Mouse (Mus musculus): Measurements from ENCODE around the gene Gm49450. TPM values are rescaled to one million over a fixed set of nuclear protein-coding genes. Genes with fewer than 3 reads are reported as not detected.
A peak's percentile ranks its signal among the peaks of the same experiment; 100 is the strongest.
"Not testable (repeated sequence)": the region's sequence is repeated elsewhere in the genome, so short reads cannot be mapped to it uniquely, and the experiment has no call there.

The Gm49450 gene
- polyA plus RNA-seq, 1 experiment from 2014 or later = not detected

GRCm38 (mm10) chr15:98933004-98933671 is 20.2 kb downstream of the Gm49450 start:
- ATAC-seq (ENCODE audit: insufficient number of reproducible peaks, insufficient read depth, low FRiP score, low TSS enrichment, low read depth); H3K27me3 ChIP-seq; H3K9me3 ChIP-seq; H3K36me3 ChIP-seq: not testable (repeated sequence)
- 12% methylated on average over 8 of the region's 9 CpGs for WGBS
- H3K4me3 ChIP-seq = peak overlapping the region; percentile 76
- peak overlapping the region; percentile 88 for H3K4me2 ChIP-seq
- peak overlapping the region; percentile 95 for H3K9ac ChIP-seq
- H3K27ac ChIP-seq = peak overlapping the region; percentile 99
- H3K4me1 ChIP-seq = peaks cover 26% of the 10 kb centered on the region

DNA sequence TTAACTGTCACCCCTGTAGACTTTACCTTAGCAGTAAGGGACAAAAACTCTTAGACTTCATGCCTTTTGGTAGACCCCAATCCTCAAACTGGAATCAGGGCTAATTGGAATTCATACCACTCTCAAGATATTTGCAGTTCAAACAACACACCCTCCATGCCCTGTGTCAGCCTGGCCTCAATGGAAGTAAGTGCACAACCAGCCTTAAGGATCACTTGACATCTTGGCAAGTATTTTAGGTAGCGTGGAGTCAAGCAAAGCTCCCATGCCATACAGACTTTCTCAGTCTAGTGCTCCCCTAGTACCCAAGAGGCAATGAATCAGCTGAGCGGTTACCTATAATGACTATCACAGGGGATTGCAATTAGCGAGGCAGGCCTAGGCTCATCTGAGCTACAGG is 22.4 kb downstream of the Gm49450 start:
- Histone ChIP-seq H3K9ac (no peak overlapping the region), H3K27me3 (no peaks in the 10 kb centered on the region), H3K27ac (no peak overlapping the region), H3K36me3 (peaks cover 9% of the 10 kb centered on the region), H3K4me1 (peaks cover 26% of the 10 kb centered on the region), H3K9me3 (no peaks in the 10 kb centered on the region), H3K4me3 (no peak overlapping the region), H3K4me2 (no peak overlapping the region)
- ATAC-seq (ENCODE audit: insufficient number of reproducible peaks, insufficient read depth, low FRiP score, low TSS enrichment, low read depth) = no peak
- WGBS = 76% methylated on average over 3 of the region's 3 CpGs

GRCm38 (mm10) chr15:98930017-98930734 is 23.2 kb downstream of the Gm49450 start:
- no peak overlapping the region for H3K4me2 ChIP-seq
- no peak for ATAC-seq (ENCODE audit: insufficient number of reproducible peaks, insufficient read depth, low FRiP score, low TSS enrichment, low read depth)
- peaks cover 9% of the 10 kb centered on the region for H3K36me3 ChIP-seq
- no peak overlapping the region for H3K27ac ChIP-seq
- H3K27me3 ChIP-seq = no peaks in the 10 kb centered on the region
- H3K4me1 ChIP-seq = peaks cover 18% of the 10 kb centered on the region
- no peak overlapping the region for H3K9ac ChIP-seq
- WGBS = 52% methylated on average over 8 of the region's 8 CpGs
- H3K4me3 ChIP-seq = no peak overlapping the region
- no peaks in the 10 kb centered on the region for H3K9me3 ChIP-seq

- H3K4me2 ChIP-seq = peak overlapping the region; percentile 36; the same call in 1 of the 2 replicates
- H3K4me1 ChIP-seq = peaks cover 17% of the 10 kb centered on the region
- H3K9me3 ChIP-seq = no peaks in the 10 kb centered on the region
- H3K4me3 ChIP-seq = no peak overlapping the region
- no peaks in the 10 kb centered on the region for H3K27me3 ChIP-seq
- H3K36me3 ChIP-seq = peaks cover 9% of the 10 kb centered on the region
- 11% methylated on average over 13 of the region's 13 CpGs for WGBS
- no peak overlapping the region for H3K9ac ChIP-seq
- ATAC-seq (ENCODE audit: insufficient number of reproducible peaks, insufficient read depth, low FRiP score, low TSS enrichment, low read depth) = peak; percentile 72; the same call in 1 of the 2 replicates
- H3K27ac ChIP-seq = peak overlapping the region; percentile 35; the same call in 1 of the 2 replicates
Measured at GRCm38 (mm10) chr15:98928598-98929240, 24.6 kb downstream of the Gm49450 start.

DNA sequence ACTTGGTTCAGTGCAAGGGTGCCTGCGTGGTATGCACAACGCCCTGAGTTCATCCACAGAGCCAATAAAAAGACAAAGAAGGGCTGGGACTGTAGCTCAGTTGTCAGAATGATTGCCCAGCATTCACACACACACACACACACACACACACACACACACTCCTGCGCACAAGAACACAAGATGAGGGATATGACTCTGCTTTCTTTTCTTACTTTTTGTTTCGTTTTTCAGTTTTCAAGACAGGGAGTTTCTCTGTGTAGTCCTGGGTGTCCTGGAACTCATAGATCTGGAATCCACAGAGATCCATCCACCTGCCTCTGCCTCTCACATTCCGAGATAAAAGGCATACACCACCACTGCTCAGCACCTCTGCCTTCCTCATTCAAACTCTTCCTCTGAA is 25.8 kb downstream of the Gm49450 start:
- Histone ChIP-seq H3K27me3 (no peaks in the 10 kb centered on the region), H3K4me2 (no peak overlapping the region), H3K4me1 (peaks cover 12% of the 10 kb centered on the region), H3K9me3 (no peaks in the 10 kb centered on the region), H3K4me3 (no peak overlapping the region), H3K27ac (no peak overlapping the region), H3K36me3 (peaks cover 9% of the 10 kb centered on the region), H3K9ac (no peak overlapping the region)
- no peak for ATAC-seq (ENCODE audit: insufficient number of reproducible peaks, insufficient read depth, low FRiP score, low TSS enrichment, low read depth)
- 85% methylated on average over 5 of the region's 5 CpGs for WGBS

- no peaks in the 10 kb centered on the region for H3K36me3 ChIP-seq
- no peaks in the 10 kb centered on the region for H3K9me3 ChIP-seq
- H3K4me2 ChIP-seq = no peak overlapping the region
- no peak overlapping the region for H3K27ac ChIP-seq
- H3K4me3 ChIP-seq = no peak overlapping the region
- no peaks in the 10 kb centered on the region for H3K27me3 ChIP-seq
- ATAC-seq (ENCODE audit: insufficient number of reproducible peaks, insufficient read depth, low FRiP score, low TSS enrichment, low read depth) = no peak
- no peak overlapping the region for H3K9ac ChIP-seq
- peaks cover 7% of the 10 kb centered on the region for H3K4me1 ChIP-seq
- WGBS = 74% methylated on average over 3 of the region's 3 CpGs
Measured at GRCm38 (mm10) chr15:98924682-98925081, 28.7 kb downstream of the Gm49450 start.

GRCm38 (mm10) chr15:98923031-98923537 is 30.3 kb downstream of the Gm49450 start:
- Histone ChIP-seq H3K9me3 (no peaks in the 10 kb centered on the region), H3K4me3 (no peak overlapping the region), H3K27ac (no peak overlapping the region), H3K9ac (no peak overlapping the region), H3K27me3 (no peaks in the 10 kb centered on the region), H3K4me1 (peaks cover 4% of the 10 kb centered on the region; the same call in 1 of the 2 replicates), H3K36me3 (no peaks in the 10 kb centered on the region), H3K4me2 (no peak overlapping the region)
- ATAC-seq (ENCODE audit: insufficient number of reproducible peaks, insufficient read depth, low FRiP score, low TSS enrichment, low read depth) = no peak
- 82% methylated on average over 2 of the region's 2 CpGs for WGBS

GRCm38 (mm10) chr15:98922581-98922980 is 30.8 kb downstream of the Gm49450 start:
- Histone ChIP-seq H3K4me3 (no peak overlapping the region), H3K36me3 (no peaks in the 10 kb centered on the region), H3K4me2 (no peak overlapping the region), H3K27me3 (no peaks in the 10 kb centered on the region), H3K27ac (no peak overlapping the region), H3K4me1 (peaks cover 4% of the 10 kb centered on the region; the same call in 1 of the 2 replicates), H3K9ac (no peak overlapping the region), H3K9me3 (no peaks in the 10 kb centered on the region)
- ATAC-seq (ENCODE audit: insufficient number of reproducible peaks, insufficient read depth, low FRiP score, low TSS enrichment, low read depth) = no peak
- WGBS = 62% methylated on average over 3 of the region's 3 CpGs

DNA sequence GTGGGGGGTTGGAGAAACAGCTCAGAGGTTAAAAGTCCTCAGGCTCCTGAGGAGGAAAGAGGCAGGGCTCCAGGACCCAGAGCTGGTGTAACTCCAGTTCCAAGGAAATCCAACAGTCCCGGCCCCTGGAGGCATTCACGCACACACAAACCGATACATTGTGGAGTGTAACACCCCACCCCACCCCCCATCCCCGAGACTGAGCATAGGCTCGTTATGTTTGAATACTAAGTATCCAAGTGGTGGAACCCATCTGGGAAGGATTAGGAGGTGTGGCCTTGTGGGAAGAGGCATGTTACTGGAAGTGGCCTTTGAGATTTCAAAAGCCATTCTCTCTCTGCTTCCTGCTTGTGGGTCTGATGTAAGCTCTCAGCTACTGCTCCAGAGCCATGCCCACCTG is 31.8 kb downstream of the Gm49450 start:
- 63% methylated on average over 5 of the region's 5 CpGs for WGBS
- no peaks in the 10 kb centered on the region for H3K9me3 ChIP-seq
- no peak for ATAC-seq (ENCODE audit: insufficient number of reproducible peaks, insufficient read depth, low FRiP score, low TSS enrichment, low read depth)
- no peaks in the 10 kb centered on the region for H3K27me3 ChIP-seq
- no peak overlapping the region for H3K4me2 ChIP-seq
- H3K36me3 ChIP-seq = no peaks in the 10 kb centered on the region
- no peak overlapping the region for H3K4me3 ChIP-seq
- no peak overlapping the region for H3K27ac ChIP-seq
- no peak overlapping the region for H3K9ac ChIP-seq
- peaks cover 8% of the 10 kb centered on the region for H3K4me1 ChIP-seq

DNA sequence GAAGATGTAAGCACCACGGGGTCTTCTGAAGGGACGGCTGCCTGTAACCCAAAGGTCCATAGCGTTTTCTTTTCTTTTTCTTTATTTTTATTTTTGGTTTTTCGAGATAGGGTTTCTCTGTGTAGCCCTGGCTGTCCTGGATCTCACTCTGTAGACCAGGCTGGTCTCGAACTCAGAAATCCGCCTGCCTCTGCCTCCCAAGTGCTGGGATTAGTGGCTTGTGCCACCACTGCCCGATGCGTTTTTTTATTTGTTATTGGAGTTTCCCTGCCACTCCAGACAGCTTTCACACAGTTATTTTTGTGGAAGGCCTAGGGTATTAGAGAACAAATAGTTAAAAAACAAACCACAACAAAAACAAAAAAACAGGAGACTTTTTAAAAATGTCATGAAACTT is 34.9 kb downstream of the Gm49450 start:
- H3K4me3 ChIP-seq = peak overlapping the region; percentile 84
- not testable (repeated sequence) for H3K9me3 ChIP-seq; ATAC-seq (ENCODE audit: insufficient number of reproducible peaks, insufficient read depth, low FRiP score, low TSS enrichment, low read depth); H3K27me3 ChIP-seq
- H3K4me2 ChIP-seq = peak overlapping the region; percentile 80
- peak overlapping the region; percentile 76; the same call in 1 of the 2 replicates for H3K27ac ChIP-seq
- peaks cover 20% of the 10 kb centered on the region for H3K4me1 ChIP-seq
- peak overlapping the region; percentile 70 for H3K9ac ChIP-seq
- WGBS = 23% methylated on average over 8 of the region's 8 CpGs
- H3K36me3 ChIP-seq = peaks cover 18% of the 10 kb centered on the region

- H3K9ac ChIP-seq = peak within 1 kb of the TSS; percentile 90
- ATAC-seq (ENCODE audit: insufficient number of reproducible peaks, insufficient read depth, low FRiP score, low TSS enrichment, low read depth) = peak; percentile 95
- H3K27me3 ChIP-seq = no peaks in the 10 kb centered on the region
- H3K36me3 ChIP-seq = peaks cover 25% of the 10 kb centered on the region
- H3K4me1 ChIP-seq = peaks cover 20% of the 10 kb centered on the region
- H3K27ac ChIP-seq = peak within 1 kb of the TSS; percentile 98
- H3K4me3 ChIP-seq = peak within 1 kb of the TSS; percentile 84
- H3K9me3 ChIP-seq = no peaks in the 10 kb centered on the region
- H3K4me2 ChIP-seq = peak within 1 kb of the TSS; percentile 80
- under 1% methylated on average over 82 of the region's 82 CpGs for WGBS
Measured at GRCm38 (mm10) chr15:98917538-98918498, 35.5 kb downstream of the Gm49450 start, which contains the start of gene Lmbr1l. Gene Lmbr1l, minus strand, starts transcription at chr15:98918231.

Measured in embryonic facial prominence, embryonic 13.5 days (tissue).